Mouse (Mus musculus): Measurements from ENCODE around the gene Plekha5. TPM values are rescaled to one million over a fixed set of nuclear protein-coding genes. Genes with fewer than 3 reads are reported as not detected.
A peak's percentile ranks its signal among the peaks of the same experiment; 100 is the strongest.
"Not testable (repeated sequence)": the region's sequence is repeated elsewhere in the genome, so short reads cannot be mapped to it uniquely, and the experiment has no call there.

Gene Plekha5
- polyA plus RNA-seq, 1 experiment from 2014 or later = 51.5 TPM

- Histone ChIP-seq H3K27ac (replicated peaks) (peak overlapping the region; percentile 45; the same call in 1 of the 2 replicates), H3K4me2 (replicated peaks) (no peak overlapping the region), H3K4me1 (peaks cover 16% of the 10 kb centered on the region), H3K9ac (no peak overlapping the region), H3K27me3 (no peaks in the 10 kb centered on the region), H3K4me3 (replicated peaks) (no peak overlapping the region), H3K36me3 (no peaks in the 10 kb centered on the region), H3K9me3 (replicated peaks) (no peaks in the 10 kb centered on the region)
- ATAC-seq (ENCODE audit: insufficient number of reproducible peaks, low FRiP score, low TSS enrichment, low read depth) = peak; percentile 55; the same call in 1 of the 2 replicates
- WGBS = 15% methylated on average over 8 of the region's 8 CpGs
These were observed 179.5 kb downstream of the Plekha5 start for GRCm38 (mm10) chr6:140603228-140603944.

DNA sequence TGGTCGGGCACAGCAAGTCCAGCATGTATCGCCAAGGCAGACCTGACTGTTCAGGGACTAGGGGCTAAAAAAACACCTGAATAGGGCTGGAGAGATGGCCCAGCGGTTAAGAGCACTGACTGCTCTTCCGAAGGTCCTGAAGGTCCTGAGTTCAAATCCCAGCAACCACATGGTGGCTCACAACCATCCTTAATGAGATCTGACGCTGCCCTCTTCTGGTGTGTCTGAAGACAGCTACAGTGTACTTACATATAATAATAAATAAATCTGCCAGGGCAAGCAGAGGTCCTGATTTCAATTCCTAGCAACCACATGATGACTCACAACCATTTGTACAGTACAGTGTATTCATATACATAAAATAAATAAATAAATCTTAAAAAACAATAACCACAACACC, 181.3 kb downstream of the Plekha5 start:
- peaks cover 16% of the 10 kb centered on the region for H3K4me1 ChIP-seq
- H3K4me3 ChIP-seq (replicated peaks); ATAC-seq (ENCODE audit: insufficient number of reproducible peaks, low FRiP score, low TSS enrichment, low read depth); H3K27me3 ChIP-seq; H3K9me3 ChIP-seq (replicated peaks); H3K9ac ChIP-seq; H3K27ac ChIP-seq (replicated peaks); H3K36me3 ChIP-seq; H3K4me2 ChIP-seq (replicated peaks): not testable (repeated sequence)
- WGBS = 90% methylated on average over 5 of the region's 5 CpGs

GRCm38 (mm10) chr6:140605732-140606131, 181.9 kb downstream of the Plekha5 start:
- H3K36me3 ChIP-seq = no peaks in the 10 kb centered on the region
- no peak overlapping the region for H3K27ac ChIP-seq (replicated peaks)
- H3K9me3 ChIP-seq (replicated peaks) = no peaks in the 10 kb centered on the region
- no peaks in the 10 kb centered on the region for H3K27me3 ChIP-seq
- no peak for ATAC-seq (ENCODE audit: insufficient number of reproducible peaks, low FRiP score, low TSS enrichment, low read depth)
- WGBS = 68% methylated on average over 3 of the region's 3 CpGs
- H3K4me2 ChIP-seq (replicated peaks) = no peak overlapping the region
- no peak overlapping the region for H3K9ac ChIP-seq
- H3K4me1 ChIP-seq = peaks cover 16% of the 10 kb centered on the region
- no peak overlapping the region for H3K4me3 ChIP-seq (replicated peaks)

GRCm38 (mm10) chr6:140606534-140606933, 182.7 kb downstream of the Plekha5 start:
- H3K27me3 ChIP-seq = no peaks in the 10 kb centered on the region
- no peak overlapping the region for H3K9ac ChIP-seq
- no peak overlapping the region for H3K4me3 ChIP-seq (replicated peaks)
- no peaks in the 10 kb centered on the region for H3K9me3 ChIP-seq (replicated peaks)
- peaks cover 19% of the 10 kb centered on the region for H3K4me1 ChIP-seq
- no peak for ATAC-seq (ENCODE audit: insufficient number of reproducible peaks, low FRiP score, low TSS enrichment, low read depth)
- WGBS = 25% methylated on average over 10 of the region's 10 CpGs
- H3K27ac ChIP-seq (replicated peaks) = 0 out of 2 replicates have a peak overlapping the region, but pooled peaks have one; percentile 8
- no peaks in the 10 kb centered on the region for H3K36me3 ChIP-seq
- H3K4me2 ChIP-seq (replicated peaks) = no peak overlapping the region

DNA sequence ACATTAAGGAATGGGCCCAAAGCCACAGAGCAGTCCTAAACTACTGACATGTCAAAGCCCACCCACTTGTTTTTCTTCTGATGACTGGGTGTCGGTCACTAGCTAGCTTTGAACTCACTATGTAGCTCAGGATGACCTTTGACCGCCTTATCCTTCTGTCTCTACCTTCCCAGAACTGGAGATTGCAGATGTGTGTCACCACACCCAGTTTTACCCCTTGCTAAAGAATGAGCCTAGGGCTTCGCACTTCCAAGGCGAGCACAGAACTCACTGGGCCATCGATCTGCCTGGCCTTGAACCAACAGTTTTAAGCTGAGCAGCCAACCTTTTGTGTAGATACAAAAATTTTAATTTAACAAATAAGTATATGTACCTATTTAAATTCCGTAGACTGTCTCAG, 184.8 kb downstream of the Plekha5 start:
- WGBS = 87% methylated on average over 6 of the region's 6 CpGs
- Histone ChIP-seq H3K4me2 (replicated peaks) (no peak overlapping the region), H3K9ac (no peak overlapping the region), H3K4me3 (replicated peaks) (no peak overlapping the region), H3K4me1 (peaks cover 21% of the 10 kb centered on the region), H3K27ac (replicated peaks) (no peak overlapping the region), H3K9me3 (replicated peaks) (no peaks in the 10 kb centered on the region), H3K27me3 (no peaks in the 10 kb centered on the region), H3K36me3 (no peaks in the 10 kb centered on the region)
- ATAC-seq (ENCODE audit: insufficient number of reproducible peaks, low FRiP score, low TSS enrichment, low read depth) = no peak

- Histone ChIP-seq H3K27ac (replicated peaks) (no peak overlapping the region), H3K4me3 (replicated peaks) (no peak overlapping the region), H3K9me3 (replicated peaks) (no peaks in the 10 kb centered on the region), H3K4me1 (peaks cover 20% of the 10 kb centered on the region), H3K4me2 (replicated peaks) (no peak overlapping the region), H3K36me3 (no peaks in the 10 kb centered on the region), H3K9ac (no peak overlapping the region), H3K27me3 (no peaks in the 10 kb centered on the region)
- ATAC-seq (ENCODE audit: insufficient number of reproducible peaks, low FRiP score, low TSS enrichment, low read depth) = no peak
- WGBS = 89% methylated on average over 4 of the region's 4 CpGs
These were observed 185.7 kb downstream of the Plekha5 start for GRCm38 (mm10) chr6:140609533-140609932.

GRCm38 (mm10) chr6:140610117-140610516, 186.3 kb downstream of the Plekha5 start:
- ATAC-seq (ENCODE audit: insufficient number of reproducible peaks, low FRiP score, low TSS enrichment, low read depth) = no peak
- Histone ChIP-seq H3K27me3 (no peaks in the 10 kb centered on the region), H3K4me3 (replicated peaks) (no peak overlapping the region), H3K9me3 (replicated peaks) (no peaks in the 10 kb centered on the region), H3K9ac (no peak overlapping the region), H3K27ac (replicated peaks) (no peak overlapping the region), H3K36me3 (no peaks in the 10 kb centered on the region), H3K4me1 (peaks cover 20% of the 10 kb centered on the region), H3K4me2 (replicated peaks) (no peak overlapping the region)
- 87% methylated on average over 5 of the region's 5 CpGs for WGBS

GRCm38 (mm10) chr6:140611282-140611681, 187.4 kb downstream of the Plekha5 start:
- H3K4me3 ChIP-seq (replicated peaks) = no peak overlapping the region
- WGBS = 40% methylated on average over 4 of the region's 4 CpGs
- no peaks in the 10 kb centered on the region for H3K9me3 ChIP-seq (replicated peaks)
- no peak overlapping the region for H3K4me2 ChIP-seq (replicated peaks)
- peak overlapping the region; percentile 75 for H3K27ac ChIP-seq (replicated peaks)
- H3K36me3 ChIP-seq = no peaks in the 10 kb centered on the region
- peaks cover 17% of the 10 kb centered on the region for H3K4me1 ChIP-seq
- H3K27me3 ChIP-seq = no peaks in the 10 kb centered on the region
- no peak overlapping the region for H3K9ac ChIP-seq
- ATAC-seq (ENCODE audit: insufficient number of reproducible peaks, low FRiP score, low TSS enrichment, low read depth) = no peak

- 59% methylated on average over 13 of the region's 13 CpGs for WGBS
- no peak overlapping the region for H3K4me3 ChIP-seq (replicated peaks)
- ATAC-seq (ENCODE audit: insufficient number of reproducible peaks, low FRiP score, low TSS enrichment, low read depth) = no peak
- no peaks in the 10 kb centered on the region for H3K9me3 ChIP-seq (replicated peaks)
- H3K4me2 ChIP-seq (replicated peaks) = no peak overlapping the region
- H3K36me3 ChIP-seq = no peaks in the 10 kb centered on the region
- no peak overlapping the region for H3K9ac ChIP-seq
- H3K27me3 ChIP-seq = no peaks in the 10 kb centered on the region
- H3K27ac ChIP-seq (replicated peaks) = peak overlapping the region; percentile 75
- peaks cover 10% of the 10 kb centered on the region for H3K4me1 ChIP-seq
These were observed 188.1 kb downstream of the Plekha5 start for GRCm38 (mm10) chr6:140611893-140612473.

- 82% methylated on average over 3 of the region's 3 CpGs for WGBS
- no peak overlapping the region for H3K9ac ChIP-seq
- H3K27me3 ChIP-seq = no peaks in the 10 kb centered on the region
These were observed 190.0 kb downstream of the Plekha5 start for GRCm38 (mm10) chr6:140613822-140614221.

GRCm38 (mm10) chr6:140614711-140615110, 190.9 kb downstream of the Plekha5 start:
- WGBS = 87% methylated on average over 11 of the region's 11 CpGs
- peaks cover 10% of the 10 kb centered on the region for H3K4me1 ChIP-seq
- ATAC-seq (ENCODE audit: insufficient number of reproducible peaks, low FRiP score, low TSS enrichment, low read depth) = no peak
- no peaks in the 10 kb centered on the region for H3K9me3 ChIP-seq (replicated peaks)
- no peaks in the 10 kb centered on the region for H3K36me3 ChIP-seq
- H3K4me2 ChIP-seq (replicated peaks) = no peak overlapping the region
- H3K4me3 ChIP-seq (replicated peaks) = no peak overlapping the region
- no peak overlapping the region for H3K27ac ChIP-seq (replicated peaks)
- no peak overlapping the region for H3K9ac ChIP-seq
- H3K27me3 ChIP-seq = no peaks in the 10 kb centered on the region

More at GRCm38 (mm10) chr6:140613822-140614221, 190.0 kb downstream of the Plekha5 start:
- Histone ChIP-seq H3K4me3 (replicated peaks) (no peak overlapping the region), H3K27ac (replicated peaks) (no peak overlapping the region), H3K4me2 (replicated peaks) (no peak overlapping the region), H3K4me1 (peaks cover 10% of the 10 kb centered on the region), H3K36me3 (no peaks in the 10 kb centered on the region), H3K9me3 (replicated peaks) (no peaks in the 10 kb centered on the region)
- no peak for ATAC-seq (ENCODE audit: insufficient number of reproducible peaks, low FRiP score, low TSS enrichment, low read depth)

All from embryonic facial prominence, embryonic 15.5 days (tissue).